In the genomic region with DNA sequence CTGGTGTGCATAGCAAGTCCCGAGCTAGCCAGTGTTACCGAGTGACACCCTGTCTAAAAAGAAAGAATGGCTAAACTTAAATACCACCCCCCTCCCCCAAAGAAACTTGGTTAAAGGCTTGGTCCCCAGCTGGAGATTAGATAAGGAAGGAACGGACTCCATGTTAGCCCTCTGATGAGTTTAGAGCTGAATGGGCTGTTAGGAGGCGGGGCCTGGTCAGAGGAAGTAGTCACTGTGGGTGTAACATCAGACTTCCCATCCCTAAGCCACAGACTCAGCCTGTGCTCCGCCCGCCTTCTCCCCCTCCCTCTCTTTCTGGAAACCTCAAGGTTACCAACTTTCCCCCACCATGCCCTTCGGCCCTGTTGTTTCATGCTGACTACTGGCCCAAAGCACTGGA, we compare ENCODE assay signal across 13 mouse cellular contexts. TPM values are rescaled to one million over a fixed set of nuclear protein-coding genes. Genes with fewer than 3 reads are reported as not detected.
DNase-seq lines count a peak whose midpoint lies in the region; ATAC-seq lines count a peak whose summit lies in the region.
"Had no signal": no experiment of that assay in that cellular context is flagged by ENCODE, and none has a peak within 500 bp of the region (broad histone marks: within the 10 kb centered on the region; RNA-seq: fewer than 3 reads in every experiment).

No protein-coding gene starts in this region.

- no peak overlapping the region for H3K9ac ChIP-seq in intestine, embryonic 15.5 days
- H3K9ac ChIP-seq: limb, embryonic 15.5 days; stomach, embryonic 15.5 days had no signal

- H3K4me2 ChIP-seq in intestine, embryonic 15.5 days (replicated peaks) = no peak overlapping the region
- H3K4me2 ChIP-seq: limb, embryonic 15.5 days; stomach, embryonic 15.5 days had no signal

- peaks cover 30% of the 10 kb centered on the region for H3K36me3 ChIP-seq in intestine, embryonic 15.5 days
- H3K36me3 ChIP-seq in limb, embryonic 10.5 days = peaks cover 97% of the 10 kb centered on the region

- 84% methylated on average over 7 of the region's 7 CpGs for WGBS in intestine, embryonic 15.5 days
- 91% methylated on average over 7 of the region's 7 CpGs for WGBS in limb, embryonic 10.5 days

- H3K4me1 ChIP-seq in intestine, embryonic 15.5 days (replicated peaks) = no peaks in the 10 kb centered on the region
- no peaks in the 10 kb centered on the region for H3K4me1 ChIP-seq in limb, embryonic 10.5 days
- H3K4me1 ChIP-seq: limb, embryonic 15.5 days; stomach, embryonic 15.5 days had no signal

- no peaks in the 10 kb centered on the region for H3K9me3 ChIP-seq in intestine, embryonic 15.5 days
- H3K9me3 ChIP-seq in limb, embryonic 10.5 days (replicated peaks) = no peaks in the 10 kb centered on the region; the same call in 1 of the 2 replicates
- H3K9me3 ChIP-seq: limb, embryonic 15.5 days; stomach, embryonic 15.5 days had no signal

- H3K27ac ChIP-seq in intestine, embryonic 15.5 days = no peak overlapping the region
- H3K27ac ChIP-seq in limb, embryonic 10.5 days = no peak overlapping the region
- H3K27ac ChIP-seq: limb, embryonic 15.5 days; stomach, embryonic 15.5 days had no signal

- no peaks in the 10 kb centered on the region for H3K27me3 ChIP-seq in intestine, embryonic 15.5 days (replicated peaks)
- H3K27me3 ChIP-seq in limb, embryonic 10.5 days (ENCODE audit: low read depth, poor library complexity, severe bottlenecking) = no peaks in the 10 kb centered on the region
- H3K27me3 ChIP-seq: limb, embryonic 15.5 days; stomach, embryonic 15.5 days had no signal

- H3K4me3 ChIP-seq in intestine, embryonic 15.5 days (replicated peaks) = no peak overlapping the region
- no peak overlapping the region for H3K4me3 ChIP-seq in limb, embryonic 10.5 days
- H3K4me3 ChIP-seq: limb, embryonic 15.5 days; stomach, embryonic 15.5 days had no signal

- DNase-seq in spleen, adult 12 weeks (ENCODE audit: low spot score) = peak; percentile 7
- no peak for DNase-seq in spleen, postnatal 14 days (ENCODE audit: low spot score in 2 of 2)
- no peak for DNase-seq in right cerebral cortex, postnatal 14 days
- no peak for DNase-seq in limb, embryonic 10.5 days (ENCODE audit: low spot score)
- DNase-seq: cerebellum, postnatal 10 days had no signal

- ATAC-seq in common myeloid progenitor, adult 5-6 weeks (replicated peaks; ENCODE audit: low read depth, poor library complexity, severe bottlenecking) = peak; percentile 96
- peak; percentile 97 for ATAC-seq in megakaryocyte, adult 5-6 weeks (ENCODE audit: poor library complexity, severe bottlenecking)
- no peak for ATAC-seq in intestine, embryonic 15.5 days
- ATAC-seq: intestine, embryonic 16.5 days; midbrain, embryonic 16.5 days had no signal

RNA-seq across cellular contexts. Expression of gene Clip2, which starts 30.4 kb away (rescaled TPM):
- total RNA-seq in common myeloid progenitor, adult 5-6 weeks (2017) = 6.2 and 13.3 TPM in 2 replicates
- 1.8 and 1.9 TPM in 2 replicates for total RNA-seq in megakaryocyte, adult 5-6 weeks (2015)
- 3.7 and 6.7 TPM in 2 replicates for total RNA-seq in megakaryocyte, adult 5-6 weeks (2017)
- polyA plus RNA-seq in intestine, embryonic 15.5 days (2015; fragmentation: Nextera tagmentation; extraction: Ambion mirVana) = 3.6 and 3.9 TPM in 2 replicates
- polyA plus RNA-seq in limb, embryonic 10.5 days (2016; fragmentation: Nextera tagmentation; extraction: Ambion mirVana) = 5.9 and 7.1 TPM in 2 replicates

RNA-seq across cellular contexts. Expression of gene Syna, which starts 38.2 kb away (rescaled TPM):
- not detected in 2 replicates for total RNA-seq in common myeloid progenitor, adult 5-6 weeks (2017)
- total RNA-seq in megakaryocyte, adult 5-6 weeks (2015) = not detected in 2 replicates
- total RNA-seq in megakaryocyte, adult 5-6 weeks (2017) = not detected in 2 replicates
- 0.06 and 0.10 TPM in 2 replicates for polyA plus RNA-seq in intestine, embryonic 15.5 days (2015; fragmentation: Nextera tagmentation; extraction: Ambion mirVana)
- polyA plus RNA-seq in limb, embryonic 10.5 days (2016; fragmentation: Nextera tagmentation; extraction: Ambion mirVana) = 0.06 and 0.08 TPM in 2 replicates
- polyA plus RNA-seq: heart, embryonic 16.5 days; intestine, embryonic 16.5 days had no signal

RNA-seq across cellular contexts. Expression of gene Rfc2, which starts 59.4 kb away (rescaled TPM):
- 159 and 183 TPM in 2 replicates for total RNA-seq in common myeloid progenitor, adult 5-6 weeks (2017)
- total RNA-seq in megakaryocyte, adult 5-6 weeks (2015) = 161 and 172 TPM in 2 replicates
- total RNA-seq in megakaryocyte, adult 5-6 weeks (2017) = 110 and 115 TPM in 2 replicates
- 245 and 247 TPM in 2 replicates for polyA plus RNA-seq in intestine, embryonic 15.5 days (2015; fragmentation: Nextera tagmentation; extraction: Ambion mirVana)
- 431 and 443 TPM in 2 replicates for polyA plus RNA-seq in limb, embryonic 10.5 days (2016; fragmentation: Nextera tagmentation; extraction: Ambion mirVana)
